Mouse (Mus musculus) bone marrow macrophage, adult 2 months (primary cell): ENCODE data around the gene Vav3.

Experiments
- CTCF ChIP-seq: IDR thresholded peaks from 2 replicates; pipeline ENCODE4 v1.5.1; 2012; ENCODE audit warnings: low read depth, mild to moderate bottlenecking, low read length, moderate library complexity
- POLR2A ChIP-seq: IDR thresholded peaks from 2 replicates; pipeline ENCODE4 v1.6.1; 2012; ENCODE audit warnings: mild to moderate bottlenecking, low read depth, low read length, borderline replicate concordance

DNA sequence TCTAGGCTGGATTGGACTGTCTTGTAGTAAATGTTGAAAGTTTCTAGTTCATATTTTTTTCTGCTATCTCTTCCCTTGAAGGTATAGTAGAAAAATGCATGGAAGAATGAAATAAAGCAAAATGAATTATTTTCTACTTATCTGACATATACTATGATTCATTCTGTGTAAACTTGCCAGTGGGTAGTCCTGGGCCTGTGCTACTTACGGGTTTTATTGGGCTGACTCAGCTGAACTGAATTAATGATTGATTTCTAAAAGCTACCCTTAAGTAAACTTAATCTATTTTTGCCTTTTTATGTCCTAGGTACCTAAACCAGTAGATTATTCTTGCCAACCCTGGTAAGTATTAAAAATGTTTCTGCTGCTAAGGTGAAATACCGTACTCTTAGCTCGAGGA lies 311.0 kb downstream of the Vav3 start:
- TF ChIP-seq CTCF = no peak
- no peak for TF ChIP-seq POLR2A
